12 mouse cellular contexts compared by ENCODE assay signal in the genomic region with DNA sequence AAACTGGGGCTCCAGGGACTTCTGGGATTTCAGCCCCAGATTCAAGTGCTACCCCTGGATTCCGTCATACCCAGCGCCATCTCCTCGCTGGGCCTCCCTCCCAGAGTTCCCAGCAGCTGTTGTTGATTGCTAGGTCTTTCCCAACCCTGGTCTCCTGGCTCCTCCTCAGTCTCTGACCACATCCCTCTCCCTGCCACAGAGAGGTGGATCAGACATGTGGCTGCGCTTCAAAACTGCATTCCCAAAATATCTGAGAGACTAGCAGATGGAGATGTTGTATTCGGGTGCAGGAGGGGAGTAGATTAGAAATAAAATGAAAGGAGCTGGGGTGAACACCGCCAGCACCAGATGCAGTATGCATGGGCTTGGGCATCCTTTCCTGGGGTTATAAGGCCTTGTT. TPM values are rescaled to one million over a fixed set of nuclear protein-coding genes. Genes with fewer than 3 reads are reported as not detected.
DNase-seq lines count a peak whose midpoint lies in the region; ATAC-seq and TF ChIP-seq lines count a peak whose summit lies in the region.
"Had no signal": no experiment of that assay in that cellular context is flagged by ENCODE, and none has a peak within 500 bp of the region (broad histone marks: within the 10 kb centered on the region; RNA-seq: fewer than 3 reads in every experiment).

No protein-coding gene starts in this region.

- H3K4me1 ChIP-seq in lung, postnatal 0 days (ENCODE audit: insufficient read depth, low read depth, low read length) = no peaks in the 10 kb centered on the region
- H3K4me1 ChIP-seq in intestine, embryonic 16.5 days (ENCODE audit: control insufficient read depth, insufficient read depth, low read length) = no peaks in the 10 kb centered on the region
- H3K4me1 ChIP-seq: liver, embryonic 13.5 days had no signal

- TF ChIP-seq CTCF in left cerebral cortex, adult 2 months (IDR thresholded peaks at IDR 0.05) = no peak
- TF ChIP-seq CTCF in gastrocnemius, adult 2 months (IDR thresholded peaks at IDR 0.05) = no peak
- TF ChIP-seq CTCF in lung, postnatal 0 days (IDR thresholded peaks at IDR 0.05) = no peak

- peak; percentile 20 to 25 for DNase-seq in left cerebral cortex, adult 2 months (ENCODE audit: extremely low spot score in 1 of 2, low spot score in 2 of 2)
- no peak for DNase-seq in left cerebral cortex, postnatal 4 days
- DNase-seq in NIH3T3 (ENCODE audit: low read depth) = peak; percentile 75
- peak; percentile 72 for DNase-seq in gastrocnemius, adult 2 months
- DNase-seq in lung, postnatal 0 days (ENCODE audit: low spot score) = peak; percentile 58
- no peak for DNase-seq in kidney, postnatal 10 days
- DNase-seq in spleen, postnatal 36 days (ENCODE audit: low spot score in 2 of 2) = no peak
- DNase-seq: cerebellum, adult 9-11 months; liver, embryonic 13.5 days had no signal

- no peaks in the 10 kb centered on the region for H3K27me3 ChIP-seq in lung, postnatal 0 days (replicated peaks; ENCODE audit: insufficient read depth, low read length)
- H3K27me3 ChIP-seq in intestine, embryonic 16.5 days (replicated peaks; ENCODE audit: control insufficient read depth, insufficient read depth, low read length) = no peaks in the 10 kb centered on the region; the same call in 1 of the 2 replicates

- peak overlapping the region; percentile 69 for H3K27ac ChIP-seq in left cerebral cortex, adult 2 months
- H3K27ac ChIP-seq in gastrocnemius, adult 2 months = peak overlapping the region; percentile 68
- no peak overlapping the region for H3K27ac ChIP-seq in lung, postnatal 0 days (ENCODE audit: low read length)
- H3K27ac ChIP-seq in intestine, embryonic 16.5 days (ENCODE audit: low read length) = no peak overlapping the region
- H3K27ac ChIP-seq: liver, embryonic 13.5 days had no signal

- peak; percentile 58; the same call in 1 of the 2 replicates for ATAC-seq in lung, postnatal 0 days
- ATAC-seq in intestine, embryonic 16.5 days = no peak

- no peaks in the 10 kb centered on the region for H3K36me3 ChIP-seq in lung, postnatal 0 days (ENCODE audit: insufficient read depth, low read length)
- no peaks in the 10 kb centered on the region for H3K36me3 ChIP-seq in intestine, embryonic 16.5 days (ENCODE audit: control insufficient read depth, insufficient read depth, low read length)
- H3K36me3 ChIP-seq: liver, embryonic 13.5 days had no signal

- TF ChIP-seq EP300 in lung, postnatal 0 days (IDR thresholded peaks at IDR 0.05) = no peak

- intact Hi-C loops in left cerebral cortex, adult 2 months (cut with DNase I) = no loop called here
- intact Hi-C loops in left cerebral cortex, postnatal 4 days (cut with DNase I) = no loop called here
- intact Hi-C loops in gastrocnemius, adult 2 months (cut with DNase I) = no loop called here

- H3K4me2 ChIP-seq in lung, postnatal 0 days (replicated peaks; ENCODE audit: low read depth, low read length) = no peak overlapping the region
- H3K4me2 ChIP-seq in intestine, embryonic 16.5 days (ENCODE audit: low read depth, low read length) = no peak overlapping the region
- H3K4me2 ChIP-seq: liver, embryonic 13.5 days had no signal

- 76% methylated on average over 6 of the region's 6 CpGs for WGBS in lung, postnatal 0 days
- 70% methylated on average over 6 of the region's 6 CpGs for WGBS in intestine, embryonic 16.5 days

- peak overlapping the region; percentile 37 for H3K4me3 ChIP-seq in left cerebral cortex, adult 2 months
- no peak overlapping the region for H3K4me3 ChIP-seq in gastrocnemius, adult 2 months
- H3K4me3 ChIP-seq in lung, postnatal 0 days (ENCODE audit: low read depth, low read length) = no peak overlapping the region
- H3K4me3 ChIP-seq in intestine, embryonic 16.5 days (ENCODE audit: low read length) = no peak overlapping the region
- H3K4me3 ChIP-seq: liver, embryonic 13.5 days had no signal

- no peak overlapping the region for H3K9ac ChIP-seq in lung, postnatal 0 days (replicated peaks; ENCODE audit: low read depth)
- H3K9ac ChIP-seq in intestine, embryonic 16.5 days (ENCODE audit: low read depth, low read length) = no peak overlapping the region
- H3K9ac ChIP-seq: liver, embryonic 13.5 days had no signal

- no peaks in the 10 kb centered on the region for H3K9me3 ChIP-seq in lung, postnatal 0 days (ENCODE audit: low read length)
- H3K9me3 ChIP-seq in intestine, embryonic 16.5 days (ENCODE audit: control insufficient read depth, low read length) = no peaks in the 10 kb centered on the region
- H3K9me3 ChIP-seq: liver, embryonic 13.5 days had no signal

RNA-seq across cellular contexts. Expression of a gene that starts 6.5 kb away (rescaled TPM):
- total RNA-seq in left cerebral cortex, adult 2 months (2021) = 10 to 100 TPM; 59.2 to 63.5 TPM
- 10 to 100 TPM; 15.7 to 18.9 TPM for total RNA-seq in left cerebral cortex, postnatal 4 days (2021)
- under 1 TPM; 0.41 to 0.61 TPM for total RNA-seq in gastrocnemius, adult 2 months (2021)
- polyA plus RNA-seq in lung, postnatal 0 days (2015; fragmentation: Nextera tagmentation; extraction: Ambion mirVana) = 4.3 and 4.4 TPM in 2 replicates
- 4.6 and 5.1 TPM in 2 replicates for polyA plus RNA-seq in intestine, embryonic 16.5 days (2015; fragmentation: Nextera tagmentation; extraction: Ambion mirVana)
- total RNA-seq: hematopoietic stem cell, adult 5-6 weeks; megakaryocyte, adult 5-6 weeks had no signal

RNA-seq across cellular contexts. Expression of a gene that starts 50.2 kb away (rescaled TPM):
- 1 to 10 TPM; 3.2 to 4.1 TPM for total RNA-seq in left cerebral cortex, adult 2 months (2021)
- total RNA-seq in left cerebral cortex, postnatal 4 days (2021) = 1 to 10 TPM; 3.5 to 3.9 TPM
- 1 to 10 TPM; 6.3 to 9.9 TPM for total RNA-seq in gastrocnemius, adult 2 months (2021)
- polyA plus RNA-seq in lung, postnatal 0 days (2015; fragmentation: Nextera tagmentation; extraction: Ambion mirVana) = 14.5 and 16.2 TPM in 2 replicates
- polyA plus RNA-seq in intestine, embryonic 16.5 days (2015; fragmentation: Nextera tagmentation; extraction: Ambion mirVana) = 4.0 and 4.1 TPM in 2 replicates

Comparison
In these comparisons a context has a peak if more than half of its experiments do, and no peak if none do; other contexts are left out.
1. DNase-seq: peak in left cerebral cortex, adult 2 months (2 of 2), NIH3T3 (single experiment), gastrocnemius, adult 2 months (single experiment) and lung, postnatal 0 days (single experiment); none in left cerebral cortex, postnatal 4 days (single experiment), kidney, postnatal 10 days (single experiment) and spleen, postnatal 36 days (0 of 2).
2. H3K27ac ChIP-seq: peak in left cerebral cortex, adult 2 months (single experiment) and gastrocnemius, adult 2 months (single experiment); none in lung, postnatal 0 days (single experiment) and intestine, embryonic 16.5 days (single experiment).
3. RNA of a gene that starts 6.5 kb away (total RNA-seq): 59.2 to 63.5 TPM in left cerebral cortex, adult 2 months and 15.7 to 18.9 TPM in left cerebral cortex, postnatal 4 days; 0.41 to 0.61 TPM in gastrocnemius, adult 2 months; every median in the first group is over 10 times any median in the second.